Mouse (Mus musculus) NIH3T3 (cell line): ENCODE data around the gene Cbfa2t3.

Experiments
- DNase-seq: peaks from one replicate; pipeline ENCODE4 v3.0.0-alpha.2; 2012; ENCODE audit warnings: low read depth

The Cbfa2t3 gene

DNA sequence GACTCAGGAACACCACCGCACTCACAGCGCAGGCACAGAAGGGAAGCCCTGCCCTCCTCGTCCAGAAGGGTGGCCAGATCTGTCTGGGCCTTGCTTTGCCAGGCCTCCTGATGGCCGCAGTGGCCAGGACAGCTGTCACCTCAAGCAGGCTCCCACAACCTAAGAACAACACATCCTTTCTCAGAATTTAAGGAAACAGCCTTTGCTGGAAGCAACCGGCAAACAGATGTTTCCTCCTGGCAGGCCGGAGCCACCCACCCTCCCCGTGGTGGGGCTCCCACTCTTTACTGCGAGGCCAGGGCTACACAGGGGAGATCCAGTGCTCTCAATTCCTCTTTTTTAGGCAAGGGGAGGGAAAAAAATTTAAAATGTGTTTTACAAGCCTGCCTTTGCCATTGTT lies 33.7 kb downstream of the Cbfa2t3 start:
- no peak for DNase-seq

DNA sequence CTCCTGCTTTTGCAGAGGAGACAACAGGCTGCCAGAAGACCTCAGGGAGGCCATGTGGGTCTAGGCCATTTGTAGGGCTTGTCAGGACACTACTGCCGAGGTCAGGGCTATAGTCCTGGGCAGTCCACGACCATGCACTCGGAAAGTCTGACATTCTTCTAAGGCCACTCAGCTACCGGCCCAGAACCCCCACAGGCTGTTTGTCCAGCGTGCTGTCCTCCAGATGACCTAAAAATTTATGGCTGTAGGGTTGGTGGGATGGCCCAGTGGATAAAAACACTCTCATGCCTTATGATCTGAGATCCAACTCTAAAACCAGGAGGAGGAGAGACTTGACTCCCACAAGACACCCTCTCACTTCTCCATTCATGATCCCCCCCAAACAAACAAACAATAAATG lies 35.2 kb downstream of the Cbfa2t3 start:
- DNase-seq = no peak

DNA sequence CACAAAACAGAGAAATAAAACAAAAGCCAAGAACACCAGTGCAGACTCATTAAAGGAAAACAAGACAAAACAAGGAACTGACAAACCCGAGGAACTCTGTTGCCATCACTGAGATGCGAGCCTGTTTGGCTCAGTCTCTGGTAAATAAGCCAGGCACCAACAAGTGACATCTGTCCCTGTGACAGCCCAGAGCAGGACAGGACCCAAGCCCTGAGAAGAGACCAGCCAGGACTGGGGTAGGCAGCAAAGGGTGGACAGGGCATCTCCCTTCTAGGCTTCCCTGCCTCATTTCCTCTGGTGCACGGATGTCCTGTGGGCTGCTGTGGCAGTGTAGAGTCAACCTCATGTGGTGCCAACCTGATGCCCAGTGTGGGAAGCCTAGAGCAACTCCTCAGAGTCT lies 35.8 kb downstream of the Cbfa2t3 start:
- no peak for DNase-seq

DNA sequence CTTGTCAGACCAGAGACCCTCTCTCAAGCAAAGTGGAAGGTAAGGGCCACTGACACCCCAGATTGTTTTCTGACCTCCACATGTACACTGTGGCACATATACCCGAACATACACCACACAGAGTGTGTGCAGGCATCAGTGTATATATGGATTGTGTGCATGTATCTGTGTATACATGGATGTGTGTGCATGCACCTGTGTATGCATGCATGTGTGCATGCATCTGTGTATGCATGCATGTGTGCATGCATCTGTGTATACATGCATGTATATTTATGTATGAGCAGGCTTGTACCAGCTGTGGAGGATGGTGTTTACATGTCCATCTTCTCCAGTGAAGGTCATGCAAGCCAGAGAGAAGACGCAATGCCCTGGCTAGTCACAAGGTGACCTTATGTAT lies 37.0 kb downstream of the Cbfa2t3 start:
- no peak for DNase-seq

DNA sequence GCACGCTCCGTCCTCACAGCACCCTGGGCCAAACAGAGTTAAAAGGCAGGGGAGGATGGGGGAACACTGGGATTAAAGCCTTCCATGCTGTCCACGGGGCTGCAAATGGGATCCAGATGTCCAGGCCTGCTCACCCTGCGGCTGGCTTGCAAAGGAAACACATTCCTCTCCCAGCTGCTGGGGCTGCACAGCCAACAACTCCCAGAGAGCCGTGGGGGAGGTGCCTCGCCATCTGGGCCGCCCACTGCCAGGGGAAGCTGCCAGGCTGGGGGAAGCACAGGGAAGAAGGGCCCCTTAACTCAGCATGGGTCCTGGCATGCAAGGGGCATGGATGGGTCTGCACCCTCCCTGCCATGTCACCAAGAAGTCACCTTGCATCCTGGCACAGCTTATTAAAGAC lies 37.8 kb downstream of the Cbfa2t3 start:
- DNase-seq = peak; percentile 95

DNA sequence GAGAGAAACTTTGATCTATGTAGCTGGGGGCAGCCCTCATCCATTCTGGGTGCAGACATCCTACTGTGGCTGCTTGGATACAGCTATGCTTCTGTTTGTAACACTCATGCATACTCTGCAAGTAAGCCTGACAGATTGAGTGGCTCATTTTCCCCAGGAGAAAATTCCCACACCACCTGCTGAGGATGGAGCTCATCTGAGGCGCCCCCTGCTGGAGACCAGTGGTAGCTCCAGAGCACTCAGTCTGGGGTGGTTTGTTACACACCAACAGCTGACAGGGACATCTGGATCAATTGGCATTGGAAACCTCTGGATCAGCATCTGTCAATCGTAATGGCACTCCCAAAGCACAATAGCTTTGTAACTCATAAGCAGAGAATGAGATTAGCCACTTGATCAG lies 38.9 kb downstream of the Cbfa2t3 start:
- DNase-seq = no peak

DNA sequence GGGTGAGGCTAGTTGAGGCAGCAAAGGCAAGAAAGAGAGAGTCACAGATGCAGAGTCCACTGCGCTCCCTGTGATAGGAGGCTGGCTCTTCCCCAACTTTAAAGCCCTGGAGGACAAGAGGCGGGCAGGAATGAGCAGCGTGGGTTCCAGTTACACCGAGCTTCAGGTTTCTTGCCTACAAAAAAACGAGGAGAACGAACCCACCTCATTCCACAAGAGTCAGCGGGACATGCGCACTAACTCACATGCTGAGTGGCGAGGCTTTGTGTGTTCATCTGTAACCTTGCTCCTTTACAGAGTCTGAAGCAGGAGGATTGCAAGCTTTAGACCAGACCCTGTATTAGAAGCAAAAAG lies 40.1 kb downstream of the Cbfa2t3 start:
- DNase-seq = no peak

DNA sequence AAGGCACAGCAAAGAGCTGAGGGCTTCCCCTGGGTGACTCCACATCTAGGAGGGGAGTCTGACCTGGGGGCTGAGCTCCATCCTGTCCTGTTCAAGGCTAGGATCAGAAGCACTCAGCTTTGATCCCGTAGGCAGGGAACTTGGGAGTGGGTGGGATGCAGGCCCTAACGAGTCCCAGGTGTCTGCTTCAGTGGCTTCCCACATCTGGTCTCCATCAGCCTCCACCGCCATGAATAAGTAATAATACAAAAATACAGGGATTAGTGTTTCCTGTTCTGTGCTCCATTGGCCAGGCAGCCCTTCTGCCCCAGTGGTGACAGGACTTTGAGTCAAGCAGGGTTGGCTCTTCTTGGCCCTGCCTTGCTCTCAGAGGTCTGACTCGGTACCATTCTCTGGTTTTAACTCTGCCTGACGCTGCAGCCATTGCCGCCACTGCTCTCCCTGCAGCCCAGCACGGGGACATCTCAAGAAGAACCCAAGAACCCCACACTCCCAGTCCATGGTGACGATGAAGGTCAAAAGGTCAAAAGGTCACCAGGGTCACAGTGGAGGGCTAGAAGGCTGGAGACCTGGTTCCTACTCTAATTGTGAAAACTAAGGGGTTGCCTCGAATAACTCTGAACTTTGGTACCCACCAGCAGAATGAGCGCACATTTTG lies 40.6 kb downstream of the Cbfa2t3 start:
- DNase-seq = peak; percentile 63

DNA sequence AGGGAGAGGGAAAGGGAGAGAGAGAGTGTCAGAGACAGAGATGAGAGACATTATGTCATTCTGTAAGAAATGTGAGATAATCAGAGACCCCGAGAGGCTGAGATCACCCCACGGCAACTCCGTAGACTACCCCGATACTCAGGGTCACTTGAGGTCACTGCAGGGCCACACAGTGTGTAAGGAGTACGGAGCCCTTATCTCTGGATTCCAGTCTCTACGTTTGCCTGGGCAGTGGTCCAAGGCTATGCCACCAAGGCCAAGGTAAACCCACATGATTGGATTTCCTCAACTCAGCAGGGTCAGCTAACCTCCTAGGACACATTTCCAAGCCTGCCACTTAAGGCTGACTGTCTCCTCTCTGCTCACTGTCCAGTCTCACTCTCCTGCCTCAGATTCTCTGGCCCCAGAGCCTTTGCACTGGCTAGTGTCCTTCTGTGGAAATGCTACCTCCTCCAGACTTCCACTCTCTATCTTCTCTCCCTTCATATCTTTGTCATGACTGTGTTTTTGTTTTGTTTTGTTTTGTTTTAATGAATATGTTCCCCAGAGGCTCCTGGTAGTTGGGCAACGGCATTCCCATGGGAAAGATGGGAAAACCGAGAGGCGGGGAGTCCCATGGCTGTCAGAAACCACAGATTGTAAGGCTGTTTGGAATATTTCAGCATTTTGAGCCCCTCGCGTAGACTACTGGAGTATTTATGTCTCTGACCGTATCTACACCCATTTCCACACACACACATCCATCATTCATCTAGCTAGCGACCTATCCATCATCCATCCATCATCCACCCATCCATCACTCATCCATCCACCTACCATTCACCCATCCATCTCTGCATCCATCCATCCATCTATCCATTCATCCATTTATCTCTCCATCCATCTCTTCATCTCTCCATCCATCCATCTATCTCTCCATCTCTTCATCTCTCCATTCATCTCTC lies 42.6 kb downstream of the Cbfa2t3 start:
- peak; percentile 51 for DNase-seq

DNA sequence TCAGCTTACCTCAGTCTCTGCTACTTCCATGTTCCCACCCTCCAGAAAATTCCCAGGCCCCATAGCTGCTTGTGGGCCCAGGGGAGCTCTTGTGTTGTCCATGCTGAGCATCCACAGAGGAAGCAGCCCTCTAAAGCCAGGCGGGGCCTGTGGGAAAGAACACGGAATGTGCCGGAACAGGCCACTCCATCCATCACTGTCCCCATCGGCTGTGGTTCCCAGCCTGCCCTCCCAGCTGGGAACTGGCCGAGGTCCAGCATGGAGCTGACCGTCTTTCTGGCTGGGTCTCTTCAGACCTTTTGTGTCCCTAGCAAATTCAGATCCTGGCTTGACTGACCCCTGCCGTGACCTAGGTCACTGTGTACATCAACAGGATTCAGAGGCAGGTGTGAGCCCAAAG lies 44.1 kb downstream of the Cbfa2t3 start:
- no peak for DNase-seq

DNA sequence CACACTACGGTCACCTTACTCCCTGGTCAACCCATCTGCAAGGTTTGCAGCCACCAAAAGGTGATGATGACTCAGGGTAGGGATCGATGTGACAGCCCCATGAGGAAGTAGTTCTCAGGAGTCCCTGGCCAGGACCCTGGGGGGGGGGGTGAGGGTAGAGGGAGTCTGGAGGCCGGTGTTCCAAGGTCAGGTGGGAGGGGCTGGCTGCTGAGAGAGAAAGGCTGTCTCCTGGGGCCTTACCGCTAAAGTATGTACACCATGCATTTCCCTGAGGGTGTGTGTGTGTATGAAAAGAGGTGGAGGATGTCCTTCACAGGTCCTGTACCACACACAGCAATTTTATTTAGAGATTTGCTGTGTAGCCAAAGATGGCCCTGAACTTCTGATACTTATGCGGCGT lies 46.3 kb downstream of the Cbfa2t3 start:
- no peak for DNase-seq

DNA sequence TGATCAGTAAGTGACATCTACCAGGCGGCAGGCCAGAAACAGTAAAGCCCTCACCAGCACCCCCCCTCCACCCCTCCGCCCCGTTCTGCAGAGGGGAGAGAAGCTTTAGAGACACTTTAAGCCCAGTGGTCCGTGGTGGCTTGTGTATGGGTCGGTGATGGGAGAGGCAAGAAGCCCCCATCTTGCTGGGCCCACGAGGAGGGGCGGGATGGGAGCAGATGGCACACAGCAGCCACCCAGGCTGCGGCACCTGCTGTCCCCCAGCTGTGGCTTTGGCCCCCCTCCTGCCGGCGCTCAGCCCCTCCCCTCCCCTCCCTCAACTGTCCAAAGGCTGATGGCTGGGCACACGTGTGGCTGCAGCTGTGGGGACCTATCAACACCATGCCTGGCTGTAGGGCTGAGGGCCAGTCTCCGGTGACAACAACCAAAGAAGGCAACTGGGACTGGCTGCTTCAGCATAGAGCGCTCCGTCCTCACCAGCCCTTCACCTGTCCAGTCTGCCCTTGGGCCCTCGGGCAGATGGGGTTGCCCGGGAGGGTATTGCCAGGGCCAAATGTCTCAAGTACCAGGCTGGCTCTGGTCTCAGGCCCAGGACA lies 47.5 kb downstream of the Cbfa2t3 start:
- no peak for DNase-seq

DNA sequence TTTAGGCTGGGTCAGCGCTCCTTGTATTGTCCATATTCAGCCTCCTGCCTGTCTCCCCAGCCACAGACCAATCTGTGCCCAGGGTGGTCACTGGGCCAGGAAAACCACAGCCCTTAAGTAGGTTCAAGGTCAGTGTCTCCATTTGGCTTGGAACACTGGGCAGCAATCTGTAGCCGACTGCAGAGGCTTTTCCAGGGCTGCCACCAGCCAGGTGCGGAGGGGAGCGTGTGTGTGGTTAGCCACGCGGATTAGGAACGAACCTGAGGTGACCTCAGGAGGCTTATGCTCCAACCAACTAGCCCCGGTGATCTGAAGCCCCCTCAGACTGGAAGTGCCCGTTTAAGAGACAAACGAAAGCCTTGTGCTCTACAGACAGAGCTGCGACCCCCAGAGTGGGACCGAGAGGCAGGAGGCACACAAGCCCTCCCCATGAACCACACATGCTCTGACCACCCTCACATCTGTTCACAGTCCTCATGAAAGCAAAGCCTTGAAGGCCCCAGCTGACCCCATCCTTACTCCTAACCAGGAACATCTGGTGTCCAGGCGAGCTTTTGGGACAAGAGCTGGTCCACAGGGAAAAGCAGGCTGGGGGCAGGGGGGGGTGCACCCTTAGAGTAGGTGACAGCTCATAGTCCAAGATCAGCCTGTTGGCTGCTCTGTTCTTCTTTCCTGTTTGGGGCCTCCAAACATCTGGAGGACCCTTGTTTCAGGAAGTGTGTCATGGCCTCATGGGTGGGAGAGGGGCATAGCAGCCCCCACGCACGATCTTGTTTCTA lies 50.5 kb downstream of the Cbfa2t3 start:
- DNase-seq = no peak

DNA sequence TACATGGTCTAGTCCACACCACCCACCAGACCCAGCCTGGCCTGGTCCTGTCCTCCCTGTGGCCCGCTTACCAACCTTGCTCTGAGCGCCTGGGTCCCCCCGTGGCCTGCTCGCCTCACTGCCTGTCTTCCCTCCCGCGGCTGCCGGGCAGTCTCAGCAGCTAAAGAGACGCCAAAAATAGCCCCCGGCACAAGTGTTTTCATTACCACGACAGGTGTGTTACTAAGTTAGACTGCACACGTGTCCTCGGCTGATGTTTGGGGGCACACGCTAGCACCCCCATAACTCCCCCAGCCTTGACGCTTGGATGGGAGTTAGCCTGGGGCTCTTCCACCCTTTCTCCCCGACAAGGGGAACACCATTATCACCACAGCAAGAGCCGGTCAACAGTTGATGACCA lies 52.6 kb downstream of the Cbfa2t3 start:
- DNase-seq = no peak

DNA sequence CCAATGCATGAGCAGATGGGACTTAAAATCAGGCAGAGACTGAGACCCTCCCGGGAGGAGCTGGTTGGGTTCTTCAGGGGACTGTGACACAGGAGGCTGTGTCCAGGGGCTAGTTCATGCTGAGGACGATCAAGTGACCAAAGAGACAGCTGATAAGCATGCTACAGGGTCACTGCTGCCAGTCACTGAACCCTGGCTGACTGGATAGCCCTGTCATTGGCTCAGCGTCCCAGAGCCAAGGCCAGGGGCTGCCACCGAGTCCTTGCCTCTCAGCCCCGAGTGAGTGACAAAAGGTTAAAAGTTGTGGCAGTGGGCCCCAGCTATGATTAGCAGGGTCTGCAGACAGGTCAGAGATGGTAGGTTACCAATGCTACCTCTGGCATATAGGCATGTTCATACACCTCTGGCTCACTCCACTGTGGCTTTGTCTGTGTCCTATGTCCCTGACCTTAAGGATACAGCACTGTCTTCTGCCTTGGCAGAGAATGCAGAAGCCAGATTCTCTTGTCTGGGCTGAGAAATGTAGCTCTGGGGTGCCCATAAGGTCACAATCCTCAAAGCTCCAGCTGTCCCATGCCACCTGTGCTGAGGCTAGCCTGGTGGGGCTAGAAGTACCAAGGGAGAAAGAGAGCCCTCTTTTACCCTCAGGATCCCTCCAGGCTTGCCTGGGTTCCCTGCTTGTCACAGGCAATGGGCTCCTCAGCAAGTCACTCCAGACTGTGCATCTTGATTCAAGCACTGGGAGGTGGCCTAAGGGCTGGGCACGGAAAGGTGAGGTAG lies 54.5 kb downstream of the Cbfa2t3 start:
- no peak for DNase-seq

DNA sequence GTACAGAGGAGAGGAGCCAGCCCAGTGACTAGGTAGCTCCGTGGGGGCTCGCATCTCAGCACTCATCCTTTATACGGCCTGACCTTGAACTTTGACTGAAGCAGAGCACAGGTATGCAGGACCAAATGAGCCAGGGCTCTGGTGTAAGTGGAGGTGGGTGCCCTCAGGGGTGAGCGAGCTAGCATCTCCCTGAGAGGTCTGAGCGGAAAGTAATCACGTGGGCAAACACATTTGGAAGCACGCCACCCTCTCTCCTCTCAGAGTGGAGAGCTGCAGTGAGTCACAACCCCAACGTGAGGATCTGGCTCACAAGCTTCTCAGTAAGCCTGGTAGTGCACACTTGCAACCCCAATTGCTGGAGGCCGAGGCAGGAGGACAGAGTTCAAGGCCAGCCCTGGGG lies 56.8 kb downstream of the Cbfa2t3 start:
- DNase-seq = peak; percentile 94

DNA sequence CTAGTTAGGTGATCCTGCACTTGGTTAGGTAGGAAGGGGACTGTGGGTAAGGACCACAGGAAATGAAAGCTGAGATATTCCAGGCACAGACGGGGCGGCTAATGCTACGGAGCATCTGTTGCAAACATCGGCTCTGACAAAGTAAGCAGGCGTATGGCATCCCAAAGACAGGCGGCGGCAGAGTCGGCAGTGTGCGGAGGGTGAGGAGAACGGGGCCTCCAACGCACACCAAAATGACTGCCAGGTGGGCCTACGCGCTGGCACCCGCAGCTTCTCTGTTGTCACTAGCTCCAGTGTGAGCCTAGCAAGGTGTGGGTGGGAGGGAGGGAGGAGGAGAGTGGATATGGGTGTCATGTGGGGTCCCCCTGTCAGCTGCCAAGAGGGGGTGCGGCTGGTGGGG lies 57.5 kb downstream of the Cbfa2t3 start:
- DNase-seq = no peak

DNA sequence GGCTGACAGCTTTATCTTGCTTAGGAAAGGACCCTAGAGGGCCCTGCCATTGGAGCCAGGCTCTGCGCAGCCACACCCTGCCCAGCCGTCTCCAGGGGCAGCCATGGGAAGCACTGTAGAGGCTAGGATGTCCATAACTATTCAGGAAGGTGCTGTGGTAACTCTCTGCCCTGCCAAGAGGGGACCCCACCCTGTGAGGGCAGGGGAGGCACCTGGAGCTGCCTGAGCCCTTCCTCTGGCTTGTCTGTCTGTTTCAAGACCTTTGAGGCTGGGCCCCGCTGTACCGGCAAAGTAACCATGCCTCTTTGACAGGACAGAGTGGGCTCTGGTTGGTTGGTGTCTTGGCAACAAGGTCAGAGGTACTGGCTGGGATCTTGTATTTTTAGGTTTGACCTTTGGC lies 58.1 kb downstream of the Cbfa2t3 start:
- no peak for DNase-seq

DNA sequence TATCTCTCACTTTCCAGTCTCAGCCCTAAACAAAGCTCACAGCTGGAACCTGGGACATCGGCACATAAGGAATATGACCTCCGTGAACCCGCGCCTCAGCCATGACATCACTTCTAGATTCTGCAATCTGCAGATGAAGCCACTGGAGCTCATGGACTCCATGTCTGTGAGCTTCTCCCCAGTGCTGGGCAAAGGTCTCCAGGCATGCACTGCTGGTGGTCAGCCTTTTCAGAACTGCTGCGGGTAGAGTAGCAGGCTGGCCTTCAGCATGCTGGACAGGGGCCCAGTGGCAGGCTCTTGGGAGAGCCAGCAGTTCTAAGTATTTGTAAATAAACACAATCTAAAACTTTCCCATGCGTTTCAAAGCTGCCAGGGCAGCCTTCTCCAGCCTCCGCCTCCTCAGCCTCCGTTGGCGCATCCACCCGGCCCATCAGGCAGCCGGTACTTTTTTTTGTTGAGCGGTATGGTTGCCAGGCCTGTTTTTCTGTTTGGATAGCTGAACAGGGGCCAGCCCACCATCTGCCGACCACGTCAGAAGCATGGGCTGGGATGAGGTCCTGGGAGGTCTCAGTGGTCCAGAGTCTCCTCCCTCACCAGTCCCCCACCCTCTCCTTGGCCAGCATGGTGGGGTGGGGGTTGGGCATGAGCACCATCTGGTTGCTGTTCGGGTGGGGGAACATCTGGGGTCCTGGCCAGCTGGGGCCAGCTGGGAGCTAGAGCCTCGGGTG lies 59.2 kb downstream of the Cbfa2t3 start:
- peak; percentile 82 for DNase-seq

DNA sequence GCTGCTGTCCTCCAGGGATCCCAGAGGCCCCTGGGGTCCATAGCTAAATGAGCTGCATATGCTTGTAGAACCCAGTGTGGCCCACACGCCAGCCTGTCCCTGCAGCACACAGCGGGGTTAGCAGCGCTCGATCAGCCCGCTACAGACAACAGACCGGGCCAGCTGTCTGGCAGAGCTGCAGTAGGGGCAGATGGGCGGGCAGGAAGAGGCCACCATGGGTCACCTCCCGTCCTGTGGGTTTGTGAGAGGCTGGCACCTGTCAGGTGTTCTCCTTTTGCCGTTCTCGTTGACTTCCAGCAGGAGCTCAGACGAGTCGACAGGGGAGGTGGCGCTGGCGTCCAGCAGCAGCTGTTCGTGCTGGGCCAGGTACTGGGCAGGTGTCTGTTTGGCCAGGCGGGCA lies 60.3 kb downstream of the Cbfa2t3 start:
- no peak for DNase-seq

DNA sequence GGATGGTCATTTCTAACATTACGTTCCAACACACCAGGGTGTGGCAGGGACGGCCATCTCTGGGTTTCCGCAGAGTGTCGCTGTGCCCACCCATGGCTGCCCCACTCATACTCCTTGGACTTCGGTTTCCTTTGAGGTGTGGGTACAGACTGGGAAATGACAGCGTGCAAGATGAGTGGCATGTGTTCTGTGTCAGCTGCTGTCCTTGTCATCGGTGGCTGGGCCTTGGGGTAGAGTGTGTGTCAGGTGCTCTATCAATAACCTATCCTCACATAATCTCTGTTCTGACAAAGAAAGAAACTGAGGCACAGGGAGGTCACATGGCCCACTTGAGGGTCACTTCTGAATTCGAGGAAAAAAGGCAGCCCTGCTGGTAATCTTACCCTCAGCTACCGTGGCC lies 61.7 kb downstream of the Cbfa2t3 start:
- DNase-seq = no peak
